Mouse (Mus musculus) kidney, embryonic 16.5 days (tissue): ENCODE measurements around the gene Runx1. TPM values are rescaled to one million over a fixed set of nuclear protein-coding genes. Genes with fewer than 3 reads are reported as not detected.

ENCODE experiments used
- ATAC-seq: fragments of 200-750 bp; cut with Nextera tagmentation; 2 replicates; pipeline ENCODE4 v1.8.0; 2017; ENCODE audit warnings: moderate TSS enrichment; ENCODE audit not compliant: low FRiP score, low TSS enrichment
- H3K27ac ChIP-seq: fragments of 300-500 bp; sonication (generic); 2 replicates; pipeline ENCODE4 v1.5.1; 2014; ENCODE audit warnings: low read length
- H3K27me3 ChIP-seq: fragments of 300-500 bp; sonication (generic); 2 replicates; pipeline ENCODE4 v1.6.1; 2014; ENCODE audit warnings: low read length, control low read depth, mixed read lengths; ENCODE audit not compliant: insufficient read depth
- H3K36me3 ChIP-seq: fragments of 300-500 bp; sonication (generic); 2 replicates; pipeline ENCODE4 v1.6.1; 2014; ENCODE audit warnings: low read length, control low read depth, mixed read lengths; ENCODE audit not compliant: insufficient read depth
- H3K4me1 ChIP-seq: fragments of 300-500 bp; sonication (generic); 2 replicates; pipeline ENCODE4 v1.6.1; 2014; ENCODE audit warnings: low read length, control low read depth, mixed read lengths; ENCODE audit not compliant: insufficient read depth
- H3K4me2 ChIP-seq: fragments of 300-500 bp; sonication (generic); replicated peaks from 2 replicates; pipeline ENCODE4 v1.6.1; 2014; ENCODE audit warnings: low read depth, low read length
- H3K4me3 ChIP-seq: fragments of 300-500 bp; sonication (generic); 2 replicates; pipeline ENCODE4 v1.5.1; 2014; ENCODE audit warnings: mild to moderate bottlenecking, low read length
- H3K9ac ChIP-seq: fragments of 300-500 bp; sonication (generic); replicated peaks from 2 replicates; pipeline ENCODE4 v1.6.1; 2014; ENCODE audit warnings: low read length
- H3K9me3 ChIP-seq: fragments of 300-500 bp; sonication (generic); 2 replicates; pipeline ENCODE4 v1.6.1; 2016; ENCODE audit warnings: low read length, control low read depth
- WGBS: fragments of 180-500 bp; shearing (Covaris S2); extraction: QIAGEN DNeasy Blood & Tissue Kit; methylation state at CpG from one replicate; pipeline ENCODE4 v1.1.7; 2014; 5-methylcytosine and 5-hydroxymethylcytosine counted together
- polyA plus RNA-seq: library from polyadenylated mRNA; unstranded; fragments of >200 nt; fragmentation: Nextera tagmentation; extraction: Ambion mirVana; gene quantifications from 2 replicates; pipeline ENCODE4 v1.2.1, GENCODE M21; 2015

Runx1 gene
- polyA plus RNA-seq, 1 experiment from 2014 or later = 1.6 TPM

- Histone ChIP-seq H3K9me3 (no peaks in the 10 kb centered on the region), H3K27me3 (peaks cover 9% of the 10 kb centered on the region; the same call in 1 of the 2 replicates), H3K9ac (peak overlapping the region; percentile 64), H3K4me1 (peaks cover 23% of the 10 kb centered on the region), H3K4me2 (peak overlapping the region; percentile 65), H3K4me3 (peak overlapping the region; percentile 46), H3K27ac (no peak overlapping the region), H3K36me3 (no peaks in the 10 kb centered on the region)
- ATAC-seq = peak; percentile 72
- 11% methylated on average over 61 of the region's 64 CpGs for WGBS
Measured at GRCm38 (mm10) chr16:92605606-92606490, 220.1 kb downstream of the Runx1 start.

DNA sequence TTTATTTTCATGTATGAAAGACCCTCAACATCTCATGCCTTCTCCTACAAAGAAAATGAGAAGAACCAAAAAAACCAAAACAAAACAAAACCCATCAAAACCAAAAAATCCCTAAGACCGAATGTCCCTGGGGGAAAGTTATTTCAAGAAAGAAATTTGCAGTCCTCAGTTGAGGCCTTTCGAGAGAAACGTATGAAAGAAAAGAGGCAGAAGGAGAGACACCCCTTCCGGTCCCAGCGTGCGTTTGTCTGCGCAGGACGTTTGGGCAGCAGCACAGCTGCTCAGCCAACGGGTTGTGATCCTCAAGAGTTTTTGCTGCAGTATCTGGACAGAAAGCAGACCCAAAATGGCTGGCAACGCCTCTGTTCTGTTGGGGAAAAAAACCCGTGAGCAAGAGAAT lies 223.4 kb downstream of the Runx1 start:
- H3K4me2 ChIP-seq = no peak overlapping the region
- H3K36me3 ChIP-seq = no peaks in the 10 kb centered on the region
- H3K4me3 ChIP-seq = no peak overlapping the region
- no peak overlapping the region for H3K27ac ChIP-seq
- WGBS = 84% methylated on average over 11 of the region's 11 CpGs
- ATAC-seq = no peak
- no peaks in the 10 kb centered on the region for H3K4me1 ChIP-seq
- no peak overlapping the region for H3K9ac ChIP-seq
- peaks cover 9% of the 10 kb centered on the region; the same call in 1 of the 2 replicates for H3K27me3 ChIP-seq
- H3K9me3 ChIP-seq = no peaks in the 10 kb centered on the region

DNA sequence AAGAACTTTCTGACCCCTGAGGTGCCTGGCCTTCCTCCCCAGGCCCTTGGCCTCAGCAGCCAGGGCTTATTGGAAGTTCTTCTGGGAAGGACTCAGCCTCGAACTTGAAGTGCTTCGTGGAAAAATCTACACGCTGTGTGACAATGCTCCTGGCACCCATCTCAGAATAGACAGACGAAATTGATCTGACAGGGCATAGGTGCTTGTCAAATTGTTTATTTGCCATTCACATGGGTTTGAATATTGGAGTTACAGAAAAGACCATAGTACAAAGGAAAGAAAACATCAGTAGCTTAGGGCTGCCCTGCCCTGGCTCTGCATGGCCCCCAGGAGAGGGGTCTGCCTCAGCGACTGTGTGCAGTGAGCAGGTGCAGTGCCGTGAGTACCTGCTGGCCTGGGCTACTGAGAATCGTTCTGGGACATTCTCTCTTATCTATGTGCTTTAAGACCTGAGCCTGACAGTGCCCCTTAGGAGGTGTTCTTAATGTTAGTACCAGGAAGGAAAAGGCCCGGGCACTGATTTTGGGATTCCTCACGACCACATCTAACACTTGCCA lies 224.6 kb downstream of the Runx1 start:
- peaks cover 4% of the 10 kb centered on the region; the same call in 1 of the 2 replicates for H3K27me3 ChIP-seq
- ATAC-seq = no peak
- H3K27ac ChIP-seq = no peak overlapping the region
- no peak overlapping the region for H3K9ac ChIP-seq
- 84% methylated on average over 9 of the region's 9 CpGs for WGBS
- no peak overlapping the region for H3K4me3 ChIP-seq
- H3K4me2 ChIP-seq = no peak overlapping the region
- H3K9me3 ChIP-seq = no peaks in the 10 kb centered on the region
- no peaks in the 10 kb centered on the region for H3K36me3 ChIP-seq
- no peaks in the 10 kb centered on the region for H3K4me1 ChIP-seq

- no peaks in the 10 kb centered on the region for H3K4me1 ChIP-seq
- no peak overlapping the region for H3K27ac ChIP-seq
- H3K9ac ChIP-seq = no peak overlapping the region
- H3K36me3 ChIP-seq = no peaks in the 10 kb centered on the region
- no peak for ATAC-seq
- H3K4me3 ChIP-seq = no peak overlapping the region
- H3K9me3 ChIP-seq = no peaks in the 10 kb centered on the region
- no peak overlapping the region for H3K4me2 ChIP-seq
- H3K27me3 ChIP-seq = no peaks in the 10 kb centered on the region; the same call in 1 of the 2 replicates
- WGBS = 79% methylated on average over 11 of the region's 11 CpGs
Measured at GRCm38 (mm10) chr16:92599451-92599850, 226.5 kb downstream of the Runx1 start.

DNA sequence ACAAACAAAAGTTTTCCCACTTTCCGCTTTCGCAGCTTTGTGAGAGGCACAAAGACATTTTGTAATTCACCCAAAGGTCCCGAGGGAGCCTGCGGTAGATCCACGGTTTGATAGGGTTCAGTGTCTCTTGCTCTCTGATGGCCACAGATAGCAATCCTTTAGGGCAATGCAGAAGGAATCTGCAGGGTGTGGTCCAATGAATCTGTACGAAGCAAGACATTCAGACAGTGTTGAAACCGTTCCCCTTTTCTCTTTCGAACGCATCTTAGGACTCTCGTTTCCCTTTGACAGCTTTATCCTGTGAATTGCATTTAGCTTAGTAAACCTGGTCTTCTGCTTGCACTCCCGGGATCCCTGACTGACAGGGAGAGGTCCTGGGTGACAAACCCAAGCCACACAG lies 228.3 kb downstream of the Runx1 start:
- Histone ChIP-seq H3K9me3 (no peaks in the 10 kb centered on the region), H3K27me3 (no peaks in the 10 kb centered on the region), H3K27ac (no peak overlapping the region), H3K4me3 (no peak overlapping the region), H3K36me3 (no peaks in the 10 kb centered on the region), H3K9ac (no peak overlapping the region), H3K4me1 (no peaks in the 10 kb centered on the region), H3K4me2 (no peak overlapping the region)
- 71% methylated on average over 11 of the region's 11 CpGs for WGBS
- ATAC-seq = no peak

GRCm38 (mm10) chr16:92592207-92592606 lies 233.7 kb downstream of the Runx1 start:
- 48% methylated on average over 6 of the region's 6 CpGs for WGBS
- ATAC-seq = no peak
- no peak overlapping the region for H3K9ac ChIP-seq

DNA sequence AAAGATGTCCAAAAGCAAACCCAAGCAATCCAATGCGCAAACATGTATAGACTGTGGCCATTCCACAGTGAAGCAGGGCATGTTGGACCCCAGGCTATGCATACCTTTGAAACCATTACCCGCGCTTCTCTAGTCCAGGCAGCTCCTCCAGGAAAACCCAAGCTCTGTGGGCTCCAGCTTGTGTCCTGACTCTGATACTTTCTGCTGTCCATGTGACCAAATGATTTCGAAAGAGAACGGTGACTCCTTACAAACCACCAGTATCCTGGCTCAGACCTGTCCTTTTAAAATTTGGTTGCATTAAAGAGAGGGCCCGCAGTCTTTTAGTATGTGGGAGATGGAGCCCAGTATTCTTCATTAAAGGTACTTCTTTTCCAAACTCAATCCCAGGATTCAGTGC lies 234.2 kb downstream of the Runx1 start:
- ATAC-seq = no peak
- no peaks in the 10 kb centered on the region for H3K36me3 ChIP-seq
- H3K9ac ChIP-seq = no peak overlapping the region
- H3K4me3 ChIP-seq = no peak overlapping the region
- H3K4me2 ChIP-seq = no peak overlapping the region
- WGBS = 87% methylated on average over 6 of the region's 6 CpGs
- H3K9me3 ChIP-seq = no peaks in the 10 kb centered on the region
- no peak overlapping the region for H3K27ac ChIP-seq
- no peaks in the 10 kb centered on the region for H3K4me1 ChIP-seq
- no peaks in the 10 kb centered on the region for H3K27me3 ChIP-seq

More at GRCm38 (mm10) chr16:92592207-92592606, 233.7 kb downstream of the Runx1 start:
- Histone ChIP-seq H3K9me3 (no peaks in the 10 kb centered on the region), H3K27me3 (no peaks in the 10 kb centered on the region), H3K27ac (no peak overlapping the region), H3K4me3 (no peak overlapping the region), H3K4me2 (no peak overlapping the region), H3K36me3 (no peaks in the 10 kb centered on the region), H3K4me1 (no peaks in the 10 kb centered on the region)

GRCm38 (mm10) chr16:92587836-92588235 lies 238.1 kb downstream of the Runx1 start:
- Histone ChIP-seq H3K4me3 (no peak overlapping the region), H3K9ac (no peak overlapping the region), H3K27me3 (no peaks in the 10 kb centered on the region), H3K4me1 (no peaks in the 10 kb centered on the region), H3K9me3 (no peaks in the 10 kb centered on the region), H3K36me3 (no peaks in the 10 kb centered on the region), H3K27ac (no peak overlapping the region), H3K4me2 (no peak overlapping the region)
- WGBS = 52% methylated on average over 4 of the region's 4 CpGs
- no peak for ATAC-seq

- no peak for ATAC-seq
- no peak overlapping the region for H3K9ac ChIP-seq
- no peak overlapping the region for H3K4me3 ChIP-seq
- no peak overlapping the region for H3K4me2 ChIP-seq
- H3K9me3 ChIP-seq = no peaks in the 10 kb centered on the region
- no peak overlapping the region for H3K27ac ChIP-seq
- peaks cover 3% of the 10 kb centered on the region; the same call in 1 of the 2 replicates for H3K27me3 ChIP-seq
- H3K36me3 ChIP-seq = no peaks in the 10 kb centered on the region
- H3K4me1 ChIP-seq = peaks cover 3% of the 10 kb centered on the region; the same call in 1 of the 2 replicates
- WGBS = 63% methylated on average over 10 of the region's 10 CpGs
Measured at GRCm38 (mm10) chr16:92581767-92582166, 244.2 kb downstream of the Runx1 start.

DNA sequence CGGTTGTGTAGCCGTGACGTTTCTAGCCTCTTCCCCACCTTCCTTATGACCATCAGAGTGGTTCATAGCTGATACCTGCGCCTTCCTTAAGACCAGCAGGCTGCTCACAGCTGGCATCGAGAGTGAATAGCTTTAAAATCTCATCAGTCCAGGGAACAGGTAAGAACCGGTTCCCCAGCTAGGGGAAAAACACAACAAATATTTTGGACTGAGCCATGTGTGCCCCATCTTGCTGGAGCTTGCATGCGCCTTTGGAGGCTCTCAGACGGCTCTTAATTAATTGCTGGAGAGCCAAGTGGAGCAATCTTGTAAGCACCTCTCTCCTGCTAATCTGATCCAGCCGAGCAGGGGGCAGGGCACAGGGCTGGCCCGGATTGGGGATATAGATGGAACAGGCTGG lies 245.0 kb downstream of the Runx1 start:
- H3K9ac ChIP-seq = no peak overlapping the region
- no peaks in the 10 kb centered on the region for H3K36me3 ChIP-seq
- peaks cover 3% of the 10 kb centered on the region; the same call in 1 of the 2 replicates for H3K4me1 ChIP-seq
- no peak overlapping the region for H3K4me2 ChIP-seq
- no peak for ATAC-seq
- no peaks in the 10 kb centered on the region for H3K9me3 ChIP-seq
- peaks cover 3% of the 10 kb centered on the region; the same call in 1 of the 2 replicates for H3K27me3 ChIP-seq
- no peak overlapping the region for H3K27ac ChIP-seq
- 78% methylated on average over 10 of the region's 10 CpGs for WGBS
- H3K4me3 ChIP-seq = no peak overlapping the region
